Mouse (Mus musculus): ENCODE results near the gene Creg1.

GRCm38 (mm10) chr1:165762914-165763634, 472 bp upstream of the Creg1 start:
- TF ChIP-seq CTCF (IDR thresholded peaks at IDR 0.05; ENCODE audit: low read depth), result no peak
- no peak for TF ChIP-seq EP300 (IDR thresholded peaks at IDR 0.05; ENCODE audit: low read depth)
